Mouse (Mus musculus) kidney, adult 2 months (tissue): ENCODE results near the gene Foxp1. TPM values are rescaled to one million over a fixed set of nuclear protein-coding genes. Genes with fewer than 3 reads are reported as not detected.
A peak's percentile ranks its signal among the peaks of the same experiment; 100 is the strongest.

Experiments
- DNase-seq: peaks from one replicate; pipeline ENCODE4 v3.0.0; 2021
- H3K27ac ChIP-seq: fragments of 200-500 bp; 2 replicates; pipeline ENCODE4 v1.5.1; 2012; ENCODE audit warnings: low read depth, low read length, control low read depth, inconsistent platforms; ENCODE audit not compliant: insufficient read depth
- H3K27me3 ChIP-seq: fragments of 200-500 bp; replicated peaks from 2 replicates; pipeline ENCODE4 v1.6.1; 2012; ENCODE audit warnings: mild to moderate bottlenecking, moderate library complexity, low read length, inconsistent platforms; ENCODE audit not compliant: control insufficient read depth, insufficient read depth
- H3K36me3 ChIP-seq: fragments of 200-500 bp; 2 replicates; pipeline ENCODE4 v1.6.1; 2012; ENCODE audit warnings: mild to moderate bottlenecking, moderate library complexity, low read length, inconsistent platforms; ENCODE audit not compliant: control insufficient read depth, insufficient read depth
- H3K4me1 ChIP-seq: fragments of 200-500 bp; 2 replicates; pipeline ENCODE4 v1.6.1; 2011; ENCODE audit warnings: low read length; ENCODE audit not compliant: control insufficient read depth, insufficient read depth
- H3K4me3 ChIP-seq: fragments of 200-500 bp; 2 replicates; pipeline ENCODE4 v1.5.1; 2011; ENCODE audit warnings: mild to moderate bottlenecking, low read depth, low read length, control low read depth; ENCODE audit not compliant: insufficient read depth
- CTCF ChIP-seq: fragments of 200-500 bp; conservative IDR thresholded peaks from 2 replicates; pipeline ENCODE4 v1.5.1; 2011; ENCODE audit warnings: low read depth, mild to moderate bottlenecking, control low read depth, low read length, moderate library complexity, mixed read lengths; ENCODE audit not compliant: insufficient read depth, insufficient read length
- POLR2A ChIP-seq: fragments of 200-500 bp; IDR thresholded peaks from one replicate; pipeline ENCODE4 v1.6.1; 2011; ENCODE audit warnings: low read depth, low read length, control low read depth
- WGBS: fragments of 180-500 bp; shearing (Covaris S2); methylation state at CpG from one replicate; pipeline ENCODE4 v1.1.7; 2018; 5-methylcytosine and 5-hydroxymethylcytosine counted together
- polyA plus RNA-seq: library from polyadenylated mRNA; depleted of rRNA; stranded (reverse); fragments of >200 nt; gene quantifications from 2 replicates; pipeline ENCODE4 v1.2.3, GENCODE M21; 2012

Foxp1 gene
- polyA plus RNA-seq, 1 experiment, result 32.8 TPM

GRCm38 (mm10) chr6:99104446-99104845 is 418.1 kb downstream of the Foxp1 start:
- no peak overlapping the region for H3K27ac ChIP-seq
- H3K4me3 ChIP-seq, result no peak overlapping the region
- 78% methylated on average over 7 of the region's 7 CpGs for WGBS
- no peak for TF ChIP-seq POLR2A
- TF ChIP-seq CTCF, result no peak
- H3K4me1 ChIP-seq, result peaks cover 6% of the 10 kb centered on the region
- no peaks in the 10 kb centered on the region for H3K27me3 ChIP-seq
- no peaks in the 10 kb centered on the region for H3K36me3 ChIP-seq
- no peak for DNase-seq

GRCm38 (mm10) chr6:99103911-99104310 is 418.6 kb downstream of the Foxp1 start:
- Histone ChIP-seq H3K27ac (no peak overlapping the region), H3K36me3 (no peaks in the 10 kb centered on the region), H3K4me3 (no peak overlapping the region), H3K4me1 (peaks cover 6% of the 10 kb centered on the region), H3K27me3 (no peaks in the 10 kb centered on the region)
- peak; percentile 8 for DNase-seq
- 56% methylated on average over 3 of the region's 3 CpGs for WGBS
- TF ChIP-seq POLR2A (no peak), CTCF (no peak)

GRCm38 (mm10) chr6:99101489-99101908 is 421.0 kb downstream of the Foxp1 start:
- H3K36me3 ChIP-seq, result no peaks in the 10 kb centered on the region
- H3K4me1 ChIP-seq, result peaks cover 6% of the 10 kb centered on the region
- TF ChIP-seq POLR2A (no peak), CTCF (no peak)
- peak overlapping the region; percentile 16; the same call in 1 of the 2 replicates for H3K27ac ChIP-seq
- no peaks in the 10 kb centered on the region for H3K27me3 ChIP-seq
- no peak overlapping the region for H3K4me3 ChIP-seq
- 26% methylated on average over 6 of the region's 6 CpGs for WGBS
- peak; percentile 32 for DNase-seq

DNA sequence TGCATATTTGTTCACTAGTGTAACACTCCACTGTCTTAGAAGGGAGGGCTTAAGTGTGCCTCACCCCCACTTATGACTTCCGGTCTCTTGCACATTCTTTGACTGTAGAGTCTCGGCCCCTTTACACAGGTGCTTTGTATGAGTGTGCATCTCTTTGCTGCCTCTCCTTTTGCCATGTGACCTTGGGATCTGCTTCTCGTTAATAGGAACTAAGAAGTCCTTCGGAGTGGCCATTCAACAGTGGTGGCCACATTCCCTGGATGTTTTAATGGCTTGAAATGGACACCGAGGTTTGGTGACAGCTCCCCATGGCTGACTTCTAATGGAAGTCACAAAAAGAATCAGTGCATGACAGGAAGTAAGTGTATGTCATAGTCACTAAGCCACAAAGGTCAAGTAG is 422.2 kb downstream of the Foxp1 start:
- DNase-seq, result no peak
- H3K4me1 ChIP-seq, result peaks cover 6% of the 10 kb centered on the region
- H3K4me3 ChIP-seq, result no peak overlapping the region
- H3K27me3 ChIP-seq, result no peaks in the 10 kb centered on the region
- no peaks in the 10 kb centered on the region for H3K36me3 ChIP-seq
- H3K27ac ChIP-seq, result peak overlapping the region; percentile 27; the same call in 1 of the 2 replicates
- no peak for TF ChIP-seq POLR2A
- no peak for TF ChIP-seq CTCF
- WGBS, result 64% methylated on average over 5 of the region's 5 CpGs

DNA sequence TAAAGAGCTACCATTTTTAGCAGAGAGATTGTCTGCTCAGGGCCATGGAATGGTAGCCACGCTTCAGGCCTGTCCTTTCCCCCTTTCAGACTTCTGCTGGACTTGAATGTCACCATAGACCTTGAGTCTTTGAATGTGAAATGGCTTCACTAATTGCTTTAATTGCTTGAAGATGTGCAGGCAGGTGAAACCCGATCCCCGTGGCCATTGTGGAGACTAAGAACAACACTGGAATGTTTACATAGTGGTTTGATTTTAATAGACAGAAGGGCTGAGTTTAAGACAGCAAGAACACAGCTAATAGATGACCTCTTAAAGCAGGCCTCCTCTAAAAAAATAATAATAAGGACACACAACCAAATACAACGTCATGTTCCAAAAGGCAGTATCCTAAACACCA is 422.7 kb downstream of the Foxp1 start:
- Histone ChIP-seq H3K27ac (no peak overlapping the region), H3K4me1 (peaks cover 6% of the 10 kb centered on the region)
- WGBS, result 69% methylated on average over 4 of the region's 4 CpGs

DNA sequence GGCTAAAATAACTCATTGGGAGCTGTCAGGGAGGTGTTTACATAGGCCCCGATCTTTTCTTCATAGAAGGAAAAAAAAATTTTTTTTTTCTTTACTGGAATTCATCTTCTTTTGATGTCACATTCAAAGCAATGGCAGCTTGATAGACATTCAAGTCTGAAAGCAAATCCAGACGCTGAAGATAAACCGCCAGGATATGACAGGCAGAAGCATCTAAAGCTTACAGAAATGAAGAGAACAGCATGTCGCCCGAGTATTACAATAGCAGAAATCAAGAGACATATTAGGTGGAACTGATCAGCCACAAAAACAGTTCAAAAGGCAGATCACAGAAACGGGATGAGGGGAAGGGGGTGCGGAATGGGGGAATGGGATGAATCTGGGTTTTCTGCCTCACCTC is 425.3 kb downstream of the Foxp1 start:
- Histone ChIP-seq H3K27me3 (no peaks in the 10 kb centered on the region), H3K4me3 (no peak overlapping the region), H3K27ac (no peak overlapping the region), H3K36me3 (no peaks in the 10 kb centered on the region), H3K4me1 (peaks cover 6% of the 10 kb centered on the region)
- WGBS, result 80% methylated on average over 7 of the region's 7 CpGs
- no peak for TF ChIP-seq POLR2A
- no peak for TF ChIP-seq CTCF
- no peak for DNase-seq

More for the DNA sequence above, 422.7 kb downstream of the Foxp1 start:
- Histone ChIP-seq H3K4me3 (no peak overlapping the region), H3K36me3 (no peaks in the 10 kb centered on the region), H3K27me3 (no peaks in the 10 kb centered on the region)
- DNase-seq, result no peak
- TF ChIP-seq POLR2A (no peak), CTCF (no peak)

DNA sequence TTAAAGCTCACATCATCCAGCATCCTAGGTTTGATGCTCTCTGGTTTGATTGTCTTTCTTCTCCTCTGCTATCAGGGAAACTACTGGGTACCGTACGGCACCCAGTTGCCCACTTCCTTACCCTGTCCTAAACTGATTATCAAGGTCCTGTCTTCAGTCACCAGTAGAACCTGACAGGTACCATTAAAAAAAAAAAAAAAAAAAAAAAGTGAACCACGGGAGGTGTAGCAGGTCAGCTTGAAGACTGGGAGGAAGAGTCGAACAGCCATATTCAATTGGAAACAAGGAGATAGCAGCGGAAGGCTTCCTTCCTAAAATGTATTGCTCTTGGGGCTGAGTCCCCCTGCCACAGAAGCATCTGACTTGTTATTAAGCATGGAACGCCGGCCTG is 425.8 kb downstream of the Foxp1 start:
- no peak overlapping the region for H3K27ac ChIP-seq

More for the DNA sequence above, 425.8 kb downstream of the Foxp1 start:
- peaks cover 6% of the 10 kb centered on the region for H3K4me1 ChIP-seq
- no peak for DNase-seq
- TF ChIP-seq CTCF, result no peak
- TF ChIP-seq POLR2A, result no peak
- H3K4me3 ChIP-seq, result no peak overlapping the region
- no peaks in the 10 kb centered on the region for H3K36me3 ChIP-seq
- WGBS, result 81% methylated on average over 7 of the region's 7 CpGs
- no peaks in the 10 kb centered on the region for H3K27me3 ChIP-seq
